Mouse (Mus musculus): ENCODE results near the gene Ptp4a2. TPM values are rescaled to one million over a fixed set of nuclear protein-coding genes. Genes with fewer than 3 reads are reported as not detected.

Gene Ptp4a2
- polyA plus RNA-seq, 1 experiment from 2014 or later = 306 TPM

- H3K4me3 ChIP-seq = no peak overlapping the region
- H3K36me3 ChIP-seq = no peaks in the 10 kb centered on the region
- no peak for ATAC-seq (ENCODE audit: low FRiP score)
- no peaks in the 10 kb centered on the region for H3K27me3 ChIP-seq
- H3K27ac ChIP-seq = no peak overlapping the region
- 86% methylated on average over 8 of the region's 8 CpGs for WGBS
- peaks cover 22% of the 10 kb centered on the region; the same call in 1 of the 2 replicates for H3K4me1 ChIP-seq (replicated peaks)
- no peak overlapping the region for H3K4me2 ChIP-seq
- no peaks in the 10 kb centered on the region for H3K9me3 ChIP-seq
- H3K9ac ChIP-seq = no peak overlapping the region
Observed at GRCm38 (mm10) chr4:129830343-129830944, 19.4 kb downstream of the Ptp4a2 start.

- Histone ChIP-seq H3K36me3 (no peaks in the 10 kb centered on the region), H3K27ac (no peak overlapping the region), H3K4me3 (no peak overlapping the region), H3K4me1 (replicated peaks) (peaks cover 17% of the 10 kb centered on the region; the same call in 1 of the 2 replicates), H3K4me2 (no peak overlapping the region), H3K9ac (no peak overlapping the region), H3K27me3 (no peaks in the 10 kb centered on the region), H3K9me3 (no peaks in the 10 kb centered on the region)
- 86% methylated on average over 6 of the region's 6 CpGs for WGBS
- ATAC-seq (ENCODE audit: low FRiP score) = no peak
Observed at GRCm38 (mm10) chr4:129834581-129834980, 23.6 kb downstream of the Ptp4a2 start.

GRCm38 (mm10) chr4:129835296-129835695 lies 24.3 kb downstream of the Ptp4a2 start:
- Histone ChIP-seq H3K27ac (no peak overlapping the region), H3K4me3 (no peak overlapping the region), H3K36me3 (peaks cover 5% of the 10 kb centered on the region; the same call in 1 of the 2 replicates), H3K9ac (no peak overlapping the region), H3K4me1 (replicated peaks) (peaks cover 11% of the 10 kb centered on the region; the same call in 1 of the 2 replicates), H3K4me2 (no peak overlapping the region), H3K9me3 (no peaks in the 10 kb centered on the region), H3K27me3 (no peaks in the 10 kb centered on the region)
- 90% methylated on average over 7 of the region's 7 CpGs for WGBS
- ATAC-seq (ENCODE audit: low FRiP score) = no peak

- Histone ChIP-seq H3K36me3 (peaks cover 30% of the 10 kb centered on the region), H3K9ac (no peak overlapping the region)
- 94% methylated on average over 7 of the region's 7 CpGs for WGBS
Observed at GRCm38 (mm10) chr4:129839866-129840555, 29.0 kb downstream of the Ptp4a2 start.

GRCm38 (mm10) chr4:129846823-129847222 lies 35.8 kb downstream of the Ptp4a2 start:
- Histone ChIP-seq H3K36me3 (peaks cover 63% of the 10 kb centered on the region), H3K4me1 (replicated peaks) (no peaks in the 10 kb centered on the region)

More at GRCm38 (mm10) chr4:129839866-129840555, 29.0 kb downstream of the Ptp4a2 start:
- ATAC-seq (ENCODE audit: low FRiP score) = no peak
- Histone ChIP-seq H3K27me3 (no peaks in the 10 kb centered on the region), H3K27ac (no peak overlapping the region), H3K4me2 (no peak overlapping the region), H3K4me1 (replicated peaks) (0 out of 2 replicates have a peak, but pooled peaks cover 3% of the 10 kb centered on the region), H3K4me3 (no peak overlapping the region), H3K9me3 (no peaks in the 10 kb centered on the region)

GRCm38 (mm10) chr4:129850491-129850890 lies 39.5 kb downstream of the Ptp4a2 start:
- no peak overlapping the region for H3K4me3 ChIP-seq
- H3K27me3 ChIP-seq = no peaks in the 10 kb centered on the region
- H3K9ac ChIP-seq = no peak overlapping the region
- ATAC-seq (ENCODE audit: low FRiP score) = no peak
- no peak overlapping the region for H3K4me2 ChIP-seq
- peaks cover 47% of the 10 kb centered on the region for H3K36me3 ChIP-seq
- H3K9me3 ChIP-seq = no peaks in the 10 kb centered on the region
- peaks cover 8% of the 10 kb centered on the region for H3K4me1 ChIP-seq (replicated peaks)
- 82% methylated on average over 2 of the region's 2 CpGs for WGBS
- H3K27ac ChIP-seq = no peak overlapping the region

More at GRCm38 (mm10) chr4:129846823-129847222, 35.8 kb downstream of the Ptp4a2 start:
- Histone ChIP-seq H3K4me3 (no peak overlapping the region), H3K27me3 (no peaks in the 10 kb centered on the region), H3K27ac (no peak overlapping the region), H3K9me3 (no peaks in the 10 kb centered on the region), H3K9ac (no peak overlapping the region), H3K4me2 (no peak overlapping the region)
- WGBS = 87% methylated on average over 9 of the region's 9 CpGs
- ATAC-seq (ENCODE audit: low FRiP score) = no peak

GRCm38 (mm10) chr4:129851861-129852260 lies 40.8 kb downstream of the Ptp4a2 start:
- H3K27me3 ChIP-seq = no peaks in the 10 kb centered on the region

GRCm38 (mm10) chr4:129853053-129853452 lies 42.0 kb downstream of the Ptp4a2 start:
- no peaks in the 10 kb centered on the region for H3K9me3 ChIP-seq
- H3K9ac ChIP-seq = no peak overlapping the region
- 64% methylated on average over 2 of the region's 2 CpGs for WGBS
- H3K4me1 ChIP-seq (replicated peaks) = peaks cover 13% of the 10 kb centered on the region
- H3K4me2 ChIP-seq = no peak overlapping the region
- H3K27me3 ChIP-seq = no peaks in the 10 kb centered on the region
- H3K36me3 ChIP-seq = peaks cover 24% of the 10 kb centered on the region
- ATAC-seq (ENCODE audit: low FRiP score) = no peak
- no peak overlapping the region for H3K27ac ChIP-seq
- no peak overlapping the region for H3K4me3 ChIP-seq

More at GRCm38 (mm10) chr4:129851861-129852260, 40.8 kb downstream of the Ptp4a2 start:
- Histone ChIP-seq H3K9me3 (no peaks in the 10 kb centered on the region), H3K4me3 (no peak overlapping the region), H3K36me3 (peaks cover 33% of the 10 kb centered on the region), H3K4me2 (no peak overlapping the region), H3K4me1 (replicated peaks) (peaks cover 13% of the 10 kb centered on the region), H3K9ac (no peak overlapping the region), H3K27ac (no peak overlapping the region)
- ATAC-seq (ENCODE audit: low FRiP score) = no peak
- WGBS = 78% methylated on average over 3 of the region's 3 CpGs

GRCm38 (mm10) chr4:129853996-129854395 lies 43.0 kb downstream of the Ptp4a2 start:
- no peak for ATAC-seq (ENCODE audit: low FRiP score)
- peaks cover 13% of the 10 kb centered on the region for H3K4me1 ChIP-seq (replicated peaks)
- H3K4me3 ChIP-seq = no peak overlapping the region

GRCm38 (mm10) chr4:129854615-129855014 lies 43.6 kb downstream of the Ptp4a2 start:
- no peak for ATAC-seq (ENCODE audit: low FRiP score)
- H3K4me3 ChIP-seq = no peak overlapping the region
- H3K9ac ChIP-seq = no peak overlapping the region
- H3K27ac ChIP-seq = no peak overlapping the region
- WGBS = 93% methylated on average over 3 of the region's 3 CpGs
- no peaks in the 10 kb centered on the region for H3K27me3 ChIP-seq
- peaks cover 13% of the 10 kb centered on the region for H3K36me3 ChIP-seq
- no peaks in the 10 kb centered on the region for H3K9me3 ChIP-seq
- peaks cover 13% of the 10 kb centered on the region for H3K4me1 ChIP-seq (replicated peaks)
- H3K4me2 ChIP-seq = no peak overlapping the region

More at GRCm38 (mm10) chr4:129853996-129854395, 43.0 kb downstream of the Ptp4a2 start:
- Histone ChIP-seq H3K4me2 (no peak overlapping the region), H3K36me3 (peaks cover 15% of the 10 kb centered on the region), H3K9me3 (no peaks in the 10 kb centered on the region), H3K9ac (no peak overlapping the region), H3K27me3 (no peaks in the 10 kb centered on the region), H3K27ac (no peak overlapping the region)
- WGBS = 94% methylated on average over 3 of the region's 3 CpGs

- no peak overlapping the region for H3K4me2 ChIP-seq
- no peak overlapping the region for H3K9ac ChIP-seq
- no peak overlapping the region for H3K4me3 ChIP-seq
- WGBS = 78% methylated on average over 16 of the region's 16 CpGs
- peaks cover 13% of the 10 kb centered on the region for H3K4me1 ChIP-seq (replicated peaks)
- H3K36me3 ChIP-seq = peaks cover 13% of the 10 kb centered on the region
- H3K27ac ChIP-seq = peak overlapping the region; percentile 52; the same call in 1 of the 2 replicates
- ATAC-seq (ENCODE audit: low FRiP score) = no peak
- H3K9me3 ChIP-seq = no peaks in the 10 kb centered on the region
- H3K27me3 ChIP-seq = no peaks in the 10 kb centered on the region
Observed at GRCm38 (mm10) chr4:129855051-129855970, 44.3 kb downstream of the Ptp4a2 start.

- H3K9ac ChIP-seq = no peak overlapping the region
- H3K27ac ChIP-seq = no peak overlapping the region
- peaks cover 5% of the 10 kb centered on the region for H3K4me1 ChIP-seq (replicated peaks)
- no peak overlapping the region for H3K4me2 ChIP-seq
- H3K36me3 ChIP-seq = no peaks in the 10 kb centered on the region
- no peak overlapping the region for H3K4me3 ChIP-seq
- H3K9me3 ChIP-seq = no peaks in the 10 kb centered on the region
- no peak for ATAC-seq (ENCODE audit: low FRiP score)
- H3K27me3 ChIP-seq = no peaks in the 10 kb centered on the region
- WGBS = 95% methylated on average over 9 of the region's 9 CpGs
Observed at GRCm38 (mm10) chr4:129860456-129860855, 49.4 kb downstream of the Ptp4a2 start.

All from hindbrain, embryonic 13.5 days (tissue).